7 mouse cellular contexts compared by ENCODE assay signal in genomic region chr2:132578059-132578458, GRCm38 (mm10). TPM values are rescaled to one million over a fixed set of nuclear protein-coding genes. Genes with fewer than 3 reads are reported as not detected.
DNase-seq lines count a peak whose midpoint lies in the region; ATAC-seq and TF ChIP-seq lines count a peak whose summit lies in the region.

No protein-coding gene starts in this region.

- TF ChIP-seq CTCF in heart, adult 2 months (IDR thresholded peaks at IDR 0.05) = peak; percentile 59

- peaks cover 25% of the 10 kb centered on the region for H3K4me1 ChIP-seq in embryonic facial prominence, embryonic 12.5 days
- peaks cover 7% of the 10 kb centered on the region for H3K4me1 ChIP-seq in heart, adult 2 months (ENCODE audit: control insufficient read depth, insufficient read depth, low read length)
- peaks cover 30% of the 10 kb centered on the region for H3K4me1 ChIP-seq in limb, embryonic 13.5 days
- H3K4me1 ChIP-seq in midbrain, embryonic 16.5 days (ENCODE audit: control insufficient read depth, insufficient read depth, low read length) = peaks cover 24% of the 10 kb centered on the region

- H3K79me2 ChIP-seq in heart, adult 2 months (replicated peaks; ENCODE audit: control insufficient read depth, insufficient read depth, low read length) = no peaks in the 10 kb centered on the region

- H3K4me3 ChIP-seq in embryonic facial prominence, embryonic 12.5 days = peak overlapping the region; percentile 83
- H3K4me3 ChIP-seq in heart, adult 2 months = peak overlapping the region; percentile 62
- H3K4me3 ChIP-seq in limb, embryonic 13.5 days = peak overlapping the region; percentile 80
- H3K4me3 ChIP-seq in midbrain, embryonic 16.5 days (ENCODE audit: low read depth, low read length) = peak overlapping the region; percentile 87

- peak overlapping the region; percentile 94 for H3K9ac ChIP-seq in embryonic facial prominence, embryonic 12.5 days
- H3K9ac ChIP-seq in heart, adult 2 months (ENCODE audit: low read depth, low read length) = peak overlapping the region; percentile 96
- peak overlapping the region; percentile 95 for H3K9ac ChIP-seq in limb, embryonic 13.5 days
- peak overlapping the region; percentile 93 for H3K9ac ChIP-seq in midbrain, embryonic 16.5 days (ENCODE audit: low read depth, low read length)

- intact Hi-C loops in heart, adult 2 months (cut with DNase I) = loop anchor here (5.0 kb wide), 1 partner anchor 59 kb away; no protein-coding TSS in a partner anchor

- H3K36me3 ChIP-seq in embryonic facial prominence, embryonic 12.5 days = no peaks in the 10 kb centered on the region
- peaks cover 17% of the 10 kb centered on the region for H3K36me3 ChIP-seq in heart, adult 2 months (ENCODE audit: control insufficient read depth, insufficient read depth, low read length)
- H3K36me3 ChIP-seq in limb, embryonic 13.5 days = no peaks in the 10 kb centered on the region
- no peaks in the 10 kb centered on the region for H3K36me3 ChIP-seq in midbrain, embryonic 16.5 days (ENCODE audit: control insufficient read depth, insufficient read depth, low read length)

- peak; percentile 83; the same call in 1 of the 2 replicates for TF ChIP-seq EP300 in heart, adult 2 months (IDR thresholded peaks at IDR 0.05; ENCODE audit: insufficient read depth, low read depth, low read length)

- ATAC-seq in embryonic facial prominence, embryonic 12.5 days (ENCODE audit: insufficient number of reproducible peaks, insufficient read depth, low FRiP score, low TSS enrichment) = peak; percentile 98
- ATAC-seq in limb, embryonic 13.5 days (ENCODE audit: low FRiP score, low read depth) = peak; percentile 98
- ATAC-seq in midbrain, embryonic 16.5 days = peak; percentile 98

- H3K27ac ChIP-seq in embryonic facial prominence, embryonic 12.5 days = peak overlapping the region; percentile 99
- H3K27ac ChIP-seq in heart, adult 2 months = peak overlapping the region; percentile 98
- peak overlapping the region; percentile 98 for H3K27ac ChIP-seq in limb, embryonic 13.5 days
- peak overlapping the region; percentile 98 for H3K27ac ChIP-seq in midbrain, embryonic 16.5 days (ENCODE audit: low read length)

- peak overlapping the region; percentile 69 for H3K4me2 ChIP-seq in embryonic facial prominence, embryonic 12.5 days (replicated peaks)
- peak overlapping the region; percentile 77 for H3K4me2 ChIP-seq in limb, embryonic 13.5 days (replicated peaks)
- H3K4me2 ChIP-seq in midbrain, embryonic 16.5 days (ENCODE audit: low read length) = peak overlapping the region; percentile 70

- no peaks in the 10 kb centered on the region for H3K9me3 ChIP-seq in embryonic facial prominence, embryonic 12.5 days
- no peaks in the 10 kb centered on the region for H3K9me3 ChIP-seq in limb, embryonic 13.5 days
- no peaks in the 10 kb centered on the region for H3K9me3 ChIP-seq in midbrain, embryonic 16.5 days (replicated peaks; ENCODE audit: control insufficient read depth, low read length, poor library complexity, severe bottlenecking)

- no peaks in the 10 kb centered on the region for H3K27me3 ChIP-seq in embryonic facial prominence, embryonic 12.5 days
- no peaks in the 10 kb centered on the region for H3K27me3 ChIP-seq in heart, adult 2 months (ENCODE audit: control insufficient read depth, insufficient read depth, low read length)
- H3K27me3 ChIP-seq in limb, embryonic 13.5 days = no peaks in the 10 kb centered on the region
- no peaks in the 10 kb centered on the region for H3K27me3 ChIP-seq in midbrain, embryonic 16.5 days (ENCODE audit: control insufficient read depth, insufficient read depth, low read depth, low read length)

- DNase-seq in adrenal gland, postnatal 25 days = peak; percentile 97
- DNase-seq in heart, adult 2 months = peak; percentile 99 to 100
- DNase-seq in kidney, adult 8-10 months = peak; percentile 97 to 98
- DNase-seq in spleen, postnatal 10 days (ENCODE audit: low spot score in 2 of 2) = peak; percentile 99

- peak; percentile 92 for TF ChIP-seq POLR2A in heart, adult 2 months (IDR thresholded peaks at IDR 0.05; ENCODE audit: insufficient read depth, low read depth, low read length)

- 1% methylated on average over 33 of the region's 38 CpGs for WGBS in embryonic facial prominence, embryonic 12.5 days
- WGBS in heart, adult 2 months = 1% methylated on average over 38 of the region's 38 CpGs
- under 1% methylated on average over 33 of the region's 38 CpGs for WGBS in limb, embryonic 13.5 days
- 2% methylated on average over 37 of the region's 38 CpGs for WGBS in midbrain, embryonic 16.5 days

RNA-seq across cellular contexts. Expression of gene Gpcpd1, which starts 9.5 kb away (rescaled TPM):
- 40.1 and 57.3 TPM in 2 replicates for total RNA-seq in adrenal gland, postnatal 25 days (2021)
- 59.8 and 61.8 TPM in 2 replicates for polyA plus RNA-seq in embryonic facial prominence, embryonic 12.5 days (2016; fragmentation: Nextera tagmentation; extraction: Ambion mirVana)
- total RNA-seq in heart, adult 2 months (2021) = 100 to 1,000 TPM; 135 to 224 TPM
- 37.5 and 76.6 TPM in 2 replicates for polyA plus RNA-seq in heart, adult 2 months (2012; rRNA removed)
- 49.3 and 50.2 TPM in 2 replicates for polyA plus RNA-seq in limb, embryonic 13.5 days (2015; fragmentation: Nextera tagmentation; extraction: Ambion mirVana)
- 77.5 and 86.7 TPM in 2 replicates for polyA plus RNA-seq in midbrain, embryonic 16.5 days (2015; fragmentation: Nextera tagmentation; extraction: Ambion mirVana)

Comparison
In these comparisons a context has a peak if more than half of its experiments do, and no peak if none do; other contexts are left out.
1. Peak in every context shown above with its lines: DNase-seq, ATAC-seq, H3K4me3 ChIP-seq and H3K27ac ChIP-seq.